Mouse (Mus musculus): ENCODE data around the gene Mark4.

Gene Mark4

GRCm38 (mm10) chr7:19470308-19470707 is 11.7 kb upstream of the Mark4 start:
- in situ Hi-C loops (cut with MboI; ENCODE audit: low sequenced_read_pairs): no loop called here

GRCm38 (mm10) chr7:19469404-19469803 is 10.8 kb upstream of the Mark4 start:
- in situ Hi-C loops (cut with MboI; ENCODE audit: low sequenced_read_pairs): loop anchor here (10.0 kb wide), 1 partner anchor 55 kb away; no protein-coding TSS in a partner anchor

- in situ Hi-C loops (cut with MboI; ENCODE audit: low sequenced_read_pairs): loop anchor here (10.0 kb wide), 1 partner anchor 57 kb away; no protein-coding TSS in a partner anchor
These were observed 9.7 kb upstream of the Mark4 start for GRCm38 (mm10) chr7:19468279-19468678.

- in situ Hi-C loops (cut with MboI; ENCODE audit: low sequenced_read_pairs): loop anchor here (10.0 kb wide), 1 partner anchor 57 kb away; no protein-coding TSS in a partner anchor
These were observed 9.0 kb upstream of the Mark4 start for GRCm38 (mm10) chr7:19467638-19468037.

- in situ Hi-C loops (cut with MboI; ENCODE audit: low sequenced_read_pairs): loop anchor here (10.0 kb wide), 1 partner anchor 58 kb away; no protein-coding TSS in a partner anchor
These were observed 8.1 kb upstream of the Mark4 start for GRCm38 (mm10) chr7:19466602-19467145.

GRCm38 (mm10) chr7:19464367-19465307 is 6.0 kb upstream of the Mark4 start:
- in situ Hi-C loops (cut with MboI; ENCODE audit: low sequenced_read_pairs): loop anchor here (10.0 kb wide), 1 partner anchor 60 kb away; no protein-coding TSS in a partner anchor

GRCm38 (mm10) chr7:19462884-19463381 is 4.3 kb upstream of the Mark4 start, which contains the start of gene Exoc3l2:
Gene Exoc3l2 (plus strand): TSS chr7:19463331.
- in situ Hi-C loops (cut with MboI; ENCODE audit: low sequenced_read_pairs): loop anchor here (10.0 kb wide), 1 partner anchor 62 kb away; no protein-coding TSS in a partner anchor

- in situ Hi-C loops (cut with MboI; ENCODE audit: low sequenced_read_pairs): loop anchor here (10.0 kb wide), 1 partner anchor 62 kb away; no protein-coding TSS in a partner anchor
These were observed 3.8 kb upstream of the Mark4 start for GRCm38 (mm10) chr7:19462443-19462842.

GRCm38 (mm10) chr7:19461488-19461887 is 2.9 kb upstream of the Mark4 start:
- in situ Hi-C loops (cut with MboI; ENCODE audit: low sequenced_read_pairs): loop anchor here (10.0 kb wide), 1 partner anchor 63 kb away; no protein-coding TSS in a partner anchor

- in situ Hi-C loops (cut with MboI; ENCODE audit: low sequenced_read_pairs): loop anchor here (10.0 kb wide), 1 partner anchor 64 kb away; no protein-coding TSS in a partner anchor
These were observed 1.9 kb upstream of the Mark4 start for GRCm38 (mm10) chr7:19460500-19460899.

GRCm38 (mm10) chr7:19459144-19459870 is 686 bp upstream of the Mark4 start:
- in situ Hi-C loops (cut with MboI; ENCODE audit: low sequenced_read_pairs): no loop called here

GRCm38 (mm10) chr7:19458072-19458486 is 542 bp downstream of the Mark4 start:
- in situ Hi-C loops (cut with MboI; ENCODE audit: low sequenced_read_pairs): no loop called here

- in situ Hi-C loops (cut with MboI; ENCODE audit: low sequenced_read_pairs): no loop called here
These were observed 1.1 kb downstream of the Mark4 start for GRCm38 (mm10) chr7:19457414-19458071.

- in situ Hi-C loops (cut with MboI; ENCODE audit: low sequenced_read_pairs): no loop called here
These were observed 2.0 kb downstream of the Mark4 start for GRCm38 (mm10) chr7:19456628-19457027.

GRCm38 (mm10) chr7:19455819-19456495 is 2.7 kb downstream of the Mark4 start:
- in situ Hi-C loops (cut with MboI; ENCODE audit: low sequenced_read_pairs): no loop called here

- in situ Hi-C loops (cut with MboI; ENCODE audit: low sequenced_read_pairs): no loop called here
These were observed 3.4 kb downstream of the Mark4 start for GRCm38 (mm10) chr7:19455186-19455585.

- in situ Hi-C loops (cut with MboI; ENCODE audit: low sequenced_read_pairs): no loop called here
These were observed 9.5 kb downstream of the Mark4 start for GRCm38 (mm10) chr7:19449165-19449564.

- in situ Hi-C loops (cut with MboI; ENCODE audit: low sequenced_read_pairs): no loop called here
These were observed 10.9 kb downstream of the Mark4 start for GRCm38 (mm10) chr7:19447689-19448088.

- in situ Hi-C loops (cut with MboI; ENCODE audit: low sequenced_read_pairs): no loop called here
These were observed 13.8 kb downstream of the Mark4 start for GRCm38 (mm10) chr7:19444801-19445200.
